Mouse (Mus musculus) liver, embryonic 14.5 days (tissue): Measurements from ENCODE around the gene Mpzl2.

Experiments used
- CTCF ChIP-seq: IDR thresholded peaks from 2 replicates; pipeline ENCODE4 v1.5.1; 2016; ENCODE audit warnings: antibody characterized with exemption, low read depth, control low read depth
- EP300 ChIP-seq: IDR thresholded peaks from 2 replicates; pipeline ENCODE4 v1.6.1; 2016; ENCODE audit warnings: antibody characterized with exemption, low read depth

DNA sequence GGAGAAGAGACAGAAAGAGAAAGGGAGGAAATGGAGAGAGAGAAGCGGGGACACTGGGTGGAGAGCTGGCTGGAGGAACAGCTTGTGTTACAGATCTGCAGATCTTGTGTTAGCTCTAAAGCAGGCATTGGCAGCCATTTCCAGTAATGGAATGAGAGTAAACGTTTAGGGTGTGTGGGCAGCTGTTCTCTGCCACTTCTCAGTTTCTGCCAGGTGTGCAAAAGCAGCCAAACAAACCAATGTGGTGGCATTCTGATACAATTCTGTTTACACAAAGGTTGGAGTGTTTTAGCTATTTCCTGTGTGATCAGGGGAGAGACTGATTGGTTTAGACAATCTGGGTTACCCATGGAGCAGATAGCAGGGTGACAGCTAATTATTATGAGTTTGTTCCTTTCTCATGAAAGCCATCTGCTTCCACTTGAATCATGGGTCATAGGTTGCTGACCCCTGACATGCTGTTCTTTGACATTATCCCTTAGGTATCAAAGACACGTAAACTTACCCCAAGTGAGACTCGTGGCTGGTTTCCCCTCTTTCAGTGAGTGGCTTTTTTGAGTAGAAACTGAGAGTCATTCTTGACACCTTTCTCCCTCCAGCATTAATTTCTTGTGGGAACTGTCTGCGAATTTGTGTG lies 18.8 kb downstream of the Mpzl2 start:
- TF ChIP-seq CTCF (no peak), EP300 (no peak)
